Mouse (Mus musculus) spleen, adult 18-20 months (tissue): ENCODE results near the gene Serpinh1.

Experiments used
- DNase-seq, 2 experiments: peaks; one replicate each; pipeline ENCODE4 v3.0.0; 2022; ENCODE audit warnings: mixed read lengths in 2 of 2

The Serpinh1 gene

DNA sequence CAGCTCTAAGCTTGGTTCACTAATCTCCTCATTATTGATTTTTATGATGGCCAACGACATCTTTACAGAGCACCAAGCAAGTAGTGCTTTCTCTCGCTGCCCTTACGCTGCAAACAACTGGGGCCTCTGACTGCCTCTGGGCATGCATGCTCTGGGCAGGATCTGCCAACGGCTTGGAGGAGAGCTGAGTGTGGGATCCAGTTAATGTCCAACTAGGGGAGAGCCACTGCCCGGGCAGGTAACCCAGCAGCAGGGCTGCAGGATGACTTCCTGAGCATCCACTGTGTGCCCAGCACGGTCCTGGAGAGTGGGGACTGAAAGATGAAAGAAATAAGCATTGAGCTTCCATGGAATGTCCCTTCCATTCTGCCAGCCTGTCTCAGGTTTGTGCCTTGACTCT, 13.7 kb upstream of the Serpinh1 start:
- DNase-seq, result no peak

DNA sequence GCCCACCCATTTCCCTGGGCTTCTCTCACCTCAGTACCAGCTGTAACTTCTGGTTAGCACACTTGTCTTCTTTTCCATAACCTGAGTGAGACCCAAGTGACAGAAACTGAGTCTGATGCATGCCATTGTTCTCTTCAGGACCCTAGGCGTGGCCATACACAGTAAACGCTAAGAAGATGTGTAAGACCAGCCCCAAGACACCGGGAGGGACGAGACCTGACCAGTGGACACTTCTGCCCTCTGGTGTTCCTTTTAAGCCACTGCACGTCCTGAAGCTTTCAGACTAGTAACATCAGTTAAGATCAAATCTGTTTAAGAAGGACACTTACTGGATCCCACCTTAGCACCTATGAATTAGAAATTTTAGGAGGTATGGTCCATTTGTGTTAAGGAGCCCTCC, 12.0 kb upstream of the Serpinh1 start:
- DNase-seq, result peak in 1 of 2 experiments; percentile 24

DNA sequence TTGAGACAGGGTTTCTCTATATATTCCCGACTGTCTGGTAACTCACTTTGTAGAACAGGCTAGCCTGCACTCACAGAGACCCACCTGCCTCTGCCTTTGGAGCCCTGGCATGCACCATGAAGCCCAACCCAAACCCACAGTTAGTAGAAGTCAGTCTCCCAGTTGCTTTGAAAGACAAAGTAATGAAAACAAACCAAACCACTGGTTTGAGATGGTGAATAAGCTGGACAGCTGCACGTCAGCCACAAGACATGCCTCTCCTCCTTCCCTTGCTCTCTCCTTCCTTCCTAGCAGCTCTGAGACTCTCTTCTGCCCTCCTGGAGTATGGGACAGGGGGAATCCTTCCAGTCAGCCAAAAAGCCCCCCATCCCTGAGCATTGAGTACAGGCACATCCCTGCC, 9.1 kb upstream of the Serpinh1 start:
- DNase-seq, result no peak

DNA sequence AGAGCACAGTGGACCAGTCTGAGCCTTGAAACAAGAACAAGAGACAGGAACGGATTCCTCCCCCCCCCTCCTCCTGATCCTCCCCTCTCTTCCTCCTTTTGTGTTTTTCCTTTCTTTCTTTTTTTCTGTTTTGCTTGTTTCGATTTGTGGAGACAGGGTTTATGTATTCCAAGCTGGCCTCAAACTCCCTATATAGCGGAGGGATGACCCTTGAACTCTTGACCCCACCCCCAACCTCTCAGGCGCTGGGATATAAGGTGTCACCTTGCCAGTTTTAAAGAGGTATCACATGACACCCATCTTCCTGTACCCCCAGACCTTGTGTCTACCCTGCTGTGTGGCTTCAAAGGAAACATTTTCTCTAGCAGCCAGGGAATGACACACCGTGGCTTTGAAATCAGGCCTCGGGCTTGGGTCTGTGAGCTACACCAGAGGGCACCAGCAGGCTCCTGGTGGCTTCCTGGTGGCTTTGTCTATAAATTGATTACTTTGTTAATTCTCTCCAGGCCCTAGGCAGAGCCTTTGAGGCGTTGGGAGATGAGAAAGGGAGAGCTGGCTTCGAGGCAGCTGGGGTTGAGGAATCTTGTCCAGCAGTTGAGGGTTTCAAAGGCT, 7.9 kb upstream of the Serpinh1 start:
- DNase-seq, result no peak

DNA sequence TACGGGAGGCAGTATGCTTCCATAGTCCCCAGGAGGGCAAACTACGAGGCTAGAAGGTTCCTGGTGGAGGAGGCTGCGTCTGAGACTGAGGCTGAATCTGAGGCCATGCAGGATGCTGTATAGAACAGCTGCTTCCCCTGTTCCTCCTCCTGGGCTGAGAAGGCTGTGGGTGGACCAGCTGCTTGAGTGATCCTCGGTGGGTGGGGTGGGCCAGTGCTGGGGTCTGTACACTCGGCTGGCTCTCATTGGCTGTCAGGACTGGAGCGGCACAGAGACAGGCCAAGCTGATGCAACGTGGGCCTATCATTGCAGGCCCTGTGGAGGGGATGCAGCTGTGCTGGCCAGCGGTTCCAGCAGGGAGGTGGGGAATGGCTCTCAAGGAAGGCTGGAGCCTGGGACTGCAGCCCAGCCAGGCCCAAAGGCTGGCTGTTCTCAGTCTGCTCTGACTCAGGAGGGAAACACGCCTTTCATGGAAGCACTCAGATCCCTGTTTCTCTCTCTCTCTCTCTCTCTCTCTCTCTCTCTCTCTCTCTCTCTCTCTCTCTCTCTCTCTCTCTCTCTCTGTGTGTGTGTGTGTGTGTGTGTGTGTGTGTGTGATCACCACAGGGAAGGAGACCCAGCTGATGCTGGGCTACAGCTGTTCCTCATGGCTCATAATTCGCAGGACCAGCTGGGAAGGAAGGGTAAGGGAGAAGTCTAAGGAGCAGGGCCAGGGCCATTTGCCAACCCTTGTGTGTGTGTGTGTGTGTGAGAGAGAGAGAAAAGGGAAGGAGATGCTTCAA, 7.2 kb upstream of the Serpinh1 start:
- peak in 1 of 2 experiments; percentile 18 for DNase-seq

DNA sequence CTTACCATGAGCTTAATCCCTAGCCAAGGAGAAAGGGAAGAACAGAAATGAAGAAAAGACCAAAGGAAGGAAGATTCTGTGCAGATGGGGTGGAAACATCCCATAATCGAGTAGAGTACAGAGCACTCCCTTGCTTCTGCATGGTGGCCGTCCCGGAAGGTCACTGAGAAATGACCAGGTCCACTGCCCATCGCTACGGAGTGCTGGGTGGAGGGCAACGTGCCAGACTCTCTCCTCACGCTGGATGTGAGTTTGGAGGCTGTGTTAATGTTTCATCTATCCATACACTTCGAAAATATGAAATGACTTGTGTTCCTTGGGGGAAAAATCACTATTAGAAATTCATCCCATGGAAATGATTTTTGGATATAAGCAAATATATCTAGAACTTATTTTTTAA, 5.3 kb upstream of the Serpinh1 start:
- DNase-seq, result no peak

DNA sequence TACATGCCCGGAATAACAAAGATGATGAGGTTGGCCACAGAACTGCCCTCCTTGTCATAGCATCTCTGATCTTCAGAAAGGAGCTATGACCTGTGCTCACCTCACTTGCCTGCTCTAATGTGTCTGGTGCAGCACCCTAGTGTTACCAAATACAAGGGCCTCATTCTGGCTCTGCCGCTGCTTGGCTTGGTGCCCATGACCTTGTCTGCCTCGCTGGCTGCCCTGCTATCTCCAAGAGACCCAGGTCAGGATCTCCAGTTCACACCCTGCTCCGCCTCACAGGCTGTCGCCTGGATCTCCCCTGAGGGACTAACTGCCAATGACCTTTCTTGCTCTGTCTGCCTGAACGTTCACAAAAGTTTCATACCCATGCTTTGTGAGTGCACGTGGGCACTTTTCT, 4.2 kb upstream of the Serpinh1 start:
- DNase-seq, result no peak

DNA sequence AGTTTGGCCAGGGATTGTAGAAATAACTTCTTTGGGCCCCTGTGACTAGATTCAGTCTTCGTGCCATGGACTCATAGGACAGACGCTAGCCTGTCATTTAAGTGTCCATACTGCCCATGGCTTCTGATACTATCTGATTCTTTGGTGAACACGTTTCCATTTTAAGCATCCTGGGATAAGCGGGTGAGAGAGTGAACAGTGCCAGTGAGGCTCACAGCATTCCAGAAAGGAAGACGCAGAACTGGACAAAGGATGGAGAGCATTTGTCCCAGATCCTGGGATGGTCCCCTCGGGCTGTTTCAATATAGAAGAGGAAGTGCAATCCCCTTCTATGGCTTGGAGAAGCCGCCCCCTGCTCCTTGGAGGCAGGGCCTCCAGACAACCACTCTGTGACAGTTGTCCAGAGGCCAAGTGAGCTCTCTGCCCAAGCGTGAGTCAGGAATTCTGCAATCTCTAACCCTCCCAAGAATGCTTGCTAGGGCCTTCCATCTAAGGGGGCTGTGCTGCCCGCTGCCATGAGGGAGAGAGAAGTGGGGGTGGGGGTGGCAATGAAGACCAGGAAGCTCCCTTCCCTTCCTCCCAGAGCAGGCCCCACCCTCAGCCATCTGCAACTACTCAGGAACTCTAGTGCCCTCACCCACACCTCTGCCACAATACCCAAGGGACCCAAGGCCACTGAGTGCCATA, 3.3 kb upstream of the Serpinh1 start:
- no peak for DNase-seq

DNA sequence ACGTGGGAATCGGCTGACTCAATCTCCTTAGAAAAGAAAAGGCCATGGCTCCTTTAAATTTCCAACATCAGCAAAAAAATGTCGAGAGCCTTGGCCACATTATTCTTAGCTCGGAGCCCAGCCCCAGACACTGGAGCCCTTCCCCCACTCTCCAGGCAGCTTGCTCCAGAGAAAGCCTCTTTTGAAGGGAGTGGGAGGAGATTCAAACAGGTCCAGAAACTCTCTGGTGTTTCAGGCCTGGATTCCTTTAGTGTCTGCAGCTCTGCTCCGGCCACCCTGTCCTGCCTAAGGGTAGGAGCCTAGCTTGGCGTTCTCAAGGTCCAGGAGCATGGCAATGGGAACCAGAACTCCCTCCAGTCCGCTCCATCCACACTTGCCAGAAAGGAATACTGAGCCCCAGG, 2.7 kb upstream of the Serpinh1 start:
- no peak for DNase-seq

DNA sequence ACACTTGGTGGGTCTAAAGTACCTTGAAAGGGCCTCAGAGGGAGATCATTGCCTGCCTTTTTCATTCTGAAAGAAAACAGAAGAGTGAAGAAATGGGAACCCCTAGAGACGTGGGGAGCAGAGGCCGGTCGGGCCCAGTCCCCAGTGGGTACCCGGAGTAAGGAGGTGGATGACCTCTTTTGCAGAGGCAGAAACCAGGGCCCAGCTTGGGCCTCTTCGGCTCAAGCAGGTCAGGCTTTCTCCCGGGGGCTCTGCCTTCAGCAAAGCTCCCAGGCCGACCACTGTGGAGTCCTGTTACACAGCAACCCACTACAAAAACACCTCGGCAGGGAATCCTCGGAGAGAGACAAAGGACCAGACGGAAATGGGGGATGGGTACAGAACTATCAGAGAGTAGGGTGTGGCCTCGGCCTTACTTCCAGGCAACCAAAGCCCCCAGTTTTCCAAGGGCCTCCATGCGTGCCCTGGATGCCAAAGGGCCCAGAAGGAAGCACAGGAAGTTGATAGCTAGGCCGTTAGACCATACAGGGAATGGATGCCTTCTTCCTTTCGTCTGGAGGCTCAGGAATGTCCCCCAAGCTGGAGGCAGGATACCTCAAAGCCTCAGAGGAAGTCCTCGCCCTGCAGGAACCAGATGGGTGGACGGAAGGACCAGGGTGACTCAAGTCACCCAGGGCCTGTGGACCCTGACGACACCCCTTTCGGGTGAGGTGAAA, 1.1 kb downstream of the Serpinh1 start:
- no peak for DNase-seq

DNA sequence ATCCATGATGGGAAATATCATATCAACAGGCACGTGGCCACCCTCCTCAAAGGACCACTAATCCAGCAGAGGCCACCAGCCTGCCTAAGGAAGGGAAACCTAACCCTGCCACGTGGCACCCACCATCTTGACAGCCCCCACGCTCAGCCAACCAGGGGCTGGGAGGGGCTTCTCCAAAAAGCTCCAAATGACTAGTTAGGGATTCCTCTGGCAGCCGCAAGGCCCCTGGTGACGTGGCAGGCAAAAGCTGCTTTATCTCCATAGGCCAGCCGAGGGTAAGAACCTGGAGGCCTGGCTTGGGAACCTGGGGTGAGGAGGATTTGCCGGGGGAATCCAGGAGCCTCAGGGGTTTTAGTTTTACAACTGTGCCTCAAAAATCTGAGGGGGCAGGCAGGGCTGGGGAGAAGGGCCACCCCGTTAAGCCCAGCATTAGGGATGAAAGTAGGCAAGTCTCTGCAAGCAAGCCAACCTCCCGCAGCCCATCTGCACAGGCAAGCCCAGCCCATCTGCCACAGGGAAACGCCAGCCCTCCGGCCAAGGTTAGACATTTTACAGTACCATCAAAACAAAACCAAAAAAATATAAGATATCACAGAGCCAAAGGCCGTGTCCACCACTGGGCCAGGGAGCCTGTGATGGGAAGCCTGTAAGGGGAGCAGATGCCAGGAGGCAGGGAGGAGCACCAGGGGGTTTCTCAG, 1.8 kb downstream of the Serpinh1 start:
- no peak for DNase-seq

DNA sequence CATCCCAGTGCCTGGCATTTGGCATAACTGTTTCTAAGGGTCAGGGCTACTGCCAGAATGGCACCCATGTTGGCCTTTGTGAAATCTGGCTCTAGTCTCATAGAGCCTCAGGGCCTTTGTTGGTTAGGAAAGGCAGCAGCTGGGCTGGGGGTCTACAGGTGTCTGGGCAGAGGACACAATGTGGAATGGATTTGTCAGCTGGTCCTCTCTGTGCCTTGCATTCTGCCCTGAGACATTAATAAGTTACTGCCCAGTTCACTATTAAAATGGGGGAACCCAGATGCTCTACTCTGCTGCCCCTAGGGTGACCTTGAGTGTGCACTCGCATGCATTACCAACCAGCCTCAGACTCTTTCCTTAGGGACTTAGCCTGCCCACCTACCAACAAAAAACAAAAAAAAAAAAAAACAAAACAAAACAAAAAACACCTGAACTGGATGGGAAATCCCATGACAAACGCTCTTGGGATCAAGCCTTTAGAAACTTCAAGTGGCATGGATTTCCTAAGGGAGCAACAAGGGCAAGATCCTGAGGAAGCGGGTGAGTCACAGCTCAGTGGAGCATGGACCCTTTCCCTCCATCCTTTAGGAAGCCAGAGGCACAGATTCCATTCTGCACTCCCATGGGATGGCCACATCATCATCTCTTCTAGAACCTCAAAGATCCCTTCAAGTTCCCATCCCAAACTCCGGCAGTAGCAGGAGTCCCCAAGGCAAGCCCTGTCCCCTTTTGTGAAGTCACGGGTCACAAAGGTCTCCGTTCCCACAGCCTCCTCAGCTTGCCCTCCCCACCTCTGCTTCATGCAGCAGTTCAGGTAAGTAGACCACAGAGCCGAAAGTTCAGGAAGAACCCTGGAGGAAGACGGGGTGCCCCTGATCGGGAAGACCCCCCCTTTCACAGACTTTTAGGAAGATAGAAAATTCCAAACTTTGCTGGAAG, 3.0 kb downstream of the Serpinh1 start:
- no peak for DNase-seq

DNA sequence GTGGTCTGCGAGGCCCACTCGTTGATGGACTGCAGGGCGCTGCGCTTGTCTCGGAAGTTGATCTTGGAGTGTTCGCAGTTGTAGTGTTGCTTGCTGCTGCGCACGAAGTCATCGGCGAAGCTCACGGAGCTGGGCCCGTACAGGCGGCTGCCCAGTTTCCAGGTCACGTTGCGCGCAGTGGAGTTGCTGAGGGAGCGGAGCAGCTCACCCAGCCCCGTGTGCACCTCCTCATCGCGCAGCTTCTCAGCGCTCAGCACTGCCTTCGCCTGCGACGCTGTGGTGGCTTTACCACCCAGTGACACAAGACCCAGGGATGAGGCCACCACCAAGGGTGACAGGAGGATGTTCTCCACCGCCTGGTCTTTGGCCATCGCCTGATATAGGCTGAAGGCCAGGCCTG, 4.2 kb downstream of the Serpinh1 start:
- DNase-seq, result no peak

DNA sequence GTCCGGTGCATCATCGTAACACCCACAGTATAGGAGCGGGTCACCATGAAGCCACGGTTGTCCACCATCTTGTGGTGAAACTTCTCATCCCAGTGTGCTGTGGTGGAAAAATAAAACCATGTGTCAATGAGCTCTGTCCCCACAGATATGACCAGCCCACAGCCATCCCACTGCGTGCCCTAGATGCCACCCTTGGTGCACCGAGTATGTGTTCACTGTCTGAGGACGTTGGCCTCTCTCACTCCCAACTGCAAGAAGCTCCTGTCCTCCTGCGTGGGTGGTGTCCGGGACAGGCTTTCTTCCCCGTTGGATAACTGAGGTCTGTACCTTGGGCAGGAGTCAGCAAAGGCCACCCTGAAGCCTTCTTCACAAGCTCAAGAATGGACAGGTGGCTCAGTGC, 5.8 kb downstream of the Serpinh1 start:
- no peak for DNase-seq

DNA sequence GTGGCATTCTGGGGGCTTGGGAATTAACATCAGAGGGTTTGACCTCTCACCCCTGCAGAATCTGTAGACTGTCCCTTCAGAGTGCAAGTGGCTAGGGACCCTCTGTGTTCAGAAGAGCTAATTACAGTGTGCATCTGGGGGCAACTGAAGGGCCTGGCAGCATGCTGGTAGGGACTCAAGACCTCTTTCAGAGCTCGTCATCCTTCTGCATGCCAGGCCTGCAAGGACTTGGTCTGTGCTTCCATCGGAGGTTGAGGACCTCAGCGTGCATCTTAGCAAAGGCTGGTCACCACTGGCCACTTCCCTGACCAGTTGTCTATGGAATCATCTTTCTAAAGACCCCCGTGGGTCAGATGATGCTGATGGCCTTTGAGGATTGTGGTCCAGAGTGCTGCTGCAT, 9.5 kb downstream of the Serpinh1 start:
- DNase-seq, result no peak

DNA sequence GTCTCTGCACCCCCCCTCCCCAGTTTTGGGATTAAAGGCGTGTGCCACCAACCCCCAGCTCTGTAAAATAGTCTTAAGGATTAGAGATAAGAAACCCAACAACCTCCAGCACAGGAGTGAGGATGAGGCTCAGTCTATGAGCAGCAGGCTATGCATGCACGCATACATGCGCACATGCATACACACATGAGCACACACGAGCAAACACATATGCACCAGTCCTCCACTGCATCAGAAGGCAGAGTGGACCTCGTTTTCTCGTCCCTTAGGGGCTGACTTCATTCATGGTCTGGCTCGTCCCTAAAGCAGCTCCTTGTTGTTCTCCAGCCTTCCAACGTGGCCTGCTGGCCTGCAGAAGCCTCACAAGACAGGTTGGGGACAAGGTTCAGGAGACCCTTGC, 12.3 kb downstream of the Serpinh1 start:
- no peak for DNase-seq

DNA sequence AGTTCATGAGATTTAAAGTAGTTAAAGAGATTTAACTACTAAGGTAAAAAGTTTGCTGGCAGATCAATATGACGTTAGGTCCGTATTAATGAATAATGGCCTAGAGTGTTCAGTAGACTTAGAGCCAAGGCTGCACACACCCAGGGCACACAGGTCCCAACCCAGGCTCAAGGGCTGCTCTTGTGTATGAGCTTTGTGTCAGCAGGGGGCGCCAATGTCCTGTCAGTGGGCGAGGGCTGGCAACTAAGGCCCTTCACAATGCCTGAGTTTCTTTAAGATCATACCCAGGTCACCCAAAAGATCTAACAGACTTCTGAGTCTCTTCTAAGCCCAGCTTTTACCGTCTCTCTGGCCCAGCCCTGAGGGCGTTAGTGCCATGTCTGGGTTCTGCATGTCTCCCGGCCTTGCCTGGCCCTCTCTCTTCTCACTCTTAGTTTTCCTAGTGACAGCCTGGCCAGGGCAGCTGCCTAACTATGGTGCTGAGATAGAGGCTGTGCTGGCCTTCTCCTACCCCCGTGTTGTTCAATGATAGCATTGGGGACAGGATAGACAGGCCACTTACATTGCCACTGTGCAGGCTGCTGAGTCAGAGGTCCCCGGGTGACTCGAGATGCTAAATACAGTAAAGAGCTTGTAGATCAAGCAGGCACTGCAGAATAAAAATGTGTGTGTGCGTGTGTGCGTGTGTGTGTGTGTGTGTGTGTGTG, 20.1 kb downstream of the Serpinh1 start:
- peak; percentile 25 to 62 for DNase-seq

DNA sequence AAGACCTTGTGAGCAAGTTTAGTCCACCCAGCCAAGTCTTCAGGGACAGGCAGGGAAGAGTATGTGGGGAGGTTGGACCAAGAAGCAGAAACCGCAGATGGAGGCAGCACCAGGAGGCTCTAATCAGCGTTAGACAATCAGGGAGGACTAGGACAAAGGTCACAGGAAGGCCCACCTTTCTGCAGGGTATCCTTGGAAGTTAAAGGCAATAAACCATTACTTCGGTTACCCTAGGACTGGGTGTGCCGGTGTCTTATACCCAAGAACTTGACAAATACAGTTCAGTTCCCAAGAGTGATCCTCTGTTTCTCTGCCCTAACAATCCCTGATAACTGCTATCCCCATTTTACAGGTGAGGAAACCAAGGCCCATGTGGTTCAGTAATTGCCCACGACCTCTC, 23.0 kb downstream of the Serpinh1 start:
- DNase-seq, result no peak

DNA sequence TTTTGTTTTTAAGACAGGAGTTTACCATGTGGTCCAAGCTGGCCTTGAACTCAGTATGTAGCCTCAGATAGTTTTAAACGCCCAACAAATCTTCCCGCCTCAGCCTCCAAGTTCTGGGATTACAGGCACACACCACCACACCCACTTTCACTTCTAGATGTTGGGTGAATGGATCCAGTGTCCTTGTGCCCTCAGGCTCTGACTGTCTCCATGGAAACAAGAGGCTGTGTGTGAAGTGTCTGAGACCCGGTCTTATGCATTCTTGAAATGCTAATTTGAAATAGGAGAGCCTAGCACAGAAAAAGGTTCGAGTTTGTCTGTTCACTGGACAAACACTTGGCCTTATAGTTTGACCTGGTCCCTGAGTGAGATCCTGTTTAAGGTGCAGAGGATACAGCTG, 24.2 kb downstream of the Serpinh1 start:
- no peak for DNase-seq

DNA sequence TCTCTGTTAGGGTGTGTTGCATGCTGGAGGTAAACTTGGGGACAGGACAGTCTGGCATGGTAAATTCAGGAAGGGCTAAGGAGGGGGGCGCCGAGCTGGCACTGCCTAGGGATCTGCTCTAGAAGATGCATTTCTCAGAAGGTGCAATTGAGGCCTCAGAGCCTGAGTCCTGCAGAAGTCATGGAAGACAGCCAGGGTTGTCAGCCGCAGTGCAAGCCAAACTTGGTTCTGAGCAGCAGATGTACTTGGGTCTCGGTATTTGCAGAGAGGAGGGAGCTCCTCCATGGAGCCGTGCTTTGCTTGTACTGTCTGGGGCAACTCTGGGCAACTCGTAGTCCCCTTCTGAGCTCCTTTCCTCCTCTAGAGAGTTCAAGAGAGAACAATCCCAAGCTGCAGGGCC, 26.9 kb downstream of the Serpinh1 start:
- no peak for DNase-seq

DNA sequence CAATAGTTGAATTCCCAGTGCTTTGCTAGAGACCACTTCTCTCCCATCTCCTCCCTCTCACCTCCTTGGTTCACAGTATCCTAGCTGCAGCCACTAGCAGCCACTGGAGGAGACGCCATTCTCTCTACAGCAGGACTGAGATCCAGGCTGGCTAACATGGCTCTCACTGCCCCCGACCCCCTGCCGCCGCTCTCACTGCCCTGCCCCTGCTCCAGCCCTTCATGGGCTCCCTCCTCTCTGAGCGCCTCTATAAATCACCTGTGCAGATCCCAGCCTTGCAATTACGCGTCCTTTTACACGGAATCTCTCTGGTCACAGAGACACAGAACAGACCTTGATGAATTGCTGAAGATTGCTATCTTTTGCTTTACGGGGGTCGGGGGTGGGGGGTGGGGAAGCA, 28.2 kb downstream of the Serpinh1 start:
- no peak for DNase-seq
